Mouse (Mus musculus): Measurements from ENCODE around the gene Lgr4.

DNA sequence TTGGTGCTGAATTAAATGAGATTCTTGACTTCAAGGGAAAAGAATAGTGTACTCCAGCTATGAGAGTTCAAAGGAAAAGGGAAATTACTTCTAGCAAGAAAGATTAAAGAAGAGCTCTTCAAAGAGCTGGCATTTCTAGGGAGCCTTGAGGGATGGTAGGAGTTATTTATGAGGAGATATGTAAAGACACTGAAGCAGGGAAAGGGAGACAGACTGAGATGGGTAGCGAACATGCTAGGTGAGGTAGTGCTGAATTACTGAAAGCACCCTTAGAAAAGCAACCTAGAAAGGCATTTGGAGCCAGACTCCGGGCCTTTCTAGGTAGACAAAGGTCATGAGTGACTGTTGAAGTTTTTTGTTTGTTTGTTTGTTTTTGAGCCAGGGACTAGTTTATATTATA is 58.7 kb downstream of the Lgr4 start:
- TF ChIP-seq HCFC1 (IDR thresholded peaks at IDR 0.05; ENCODE audit: borderline replicate concordance, insufficient read depth, low read length) (no peak), ZC3H11A (IDR thresholded peaks at IDR 0.05; ENCODE audit: borderline replicate concordance, low read depth, low read length) (no peak), CHD2 (IDR thresholded peaks at IDR 0.05; ENCODE audit: low read depth, low read length) (no peak), MAFK (IDR thresholded peaks at IDR 0.05; ENCODE audit: insufficient read depth, low read depth, low read length) (no peak), ZNF384 (IDR thresholded peaks at IDR 0.05; ENCODE audit: low read depth, low read length) (no peak)
